Mouse (Mus musculus): ENCODE results near the gene Pigb.

The Pigb gene

GRCm38 (mm10) chr9:73045204-73045603 lies 5.0 kb upstream of the Pigb start:
- peak; percentile 69 to 81 for DNase-seq

GRCm38 (mm10) chr9:73044146-73045079 lies 4.2 kb upstream of the Pigb start, which contains the start of gene Rab27a:
TSS of gene Rab27a (plus strand) at chr9:73044854.
- DNase-seq = peak; percentile 95 to 98

DNA sequence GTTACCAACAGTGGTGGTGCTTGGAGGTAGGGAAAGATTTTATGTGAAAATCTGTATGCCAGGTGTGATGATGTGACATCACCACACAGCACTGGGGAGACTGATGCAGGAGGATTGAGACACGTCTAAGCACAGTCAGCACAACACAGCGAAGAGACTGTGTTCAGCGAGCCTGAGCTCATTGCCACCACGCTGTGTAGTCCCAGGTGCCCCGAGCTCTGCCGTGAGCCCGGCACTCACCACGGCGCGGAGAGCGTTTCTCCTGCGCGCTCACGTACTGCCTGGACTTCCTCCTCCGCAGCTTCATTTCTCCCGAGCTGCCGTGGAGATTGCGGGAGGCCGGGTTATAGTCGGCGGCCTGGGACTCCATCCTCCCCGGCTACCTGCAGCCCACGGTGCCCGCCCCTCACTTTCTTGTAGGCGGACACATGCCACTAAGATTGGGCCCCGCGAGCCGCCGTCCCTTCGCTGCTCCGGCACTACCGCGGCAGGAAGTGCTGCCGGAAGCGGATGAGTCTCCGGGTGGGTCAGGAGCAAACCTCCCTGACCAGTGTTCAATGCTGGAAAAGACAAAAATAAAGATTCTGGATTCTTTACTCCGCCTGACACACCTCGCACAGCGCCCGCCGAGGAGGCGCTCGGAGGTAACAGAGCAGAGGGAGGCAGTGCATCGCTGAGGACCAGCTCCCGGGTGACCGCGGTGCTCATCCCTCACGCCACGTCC lies 794 bp downstream of the Pigb start:
- DNase-seq = peak; percentile 96 to 97

GRCm38 (mm10) chr9:73033406-73033805 lies 6.8 kb downstream of the Pigb start:
- no peak for DNase-seq

DNA sequence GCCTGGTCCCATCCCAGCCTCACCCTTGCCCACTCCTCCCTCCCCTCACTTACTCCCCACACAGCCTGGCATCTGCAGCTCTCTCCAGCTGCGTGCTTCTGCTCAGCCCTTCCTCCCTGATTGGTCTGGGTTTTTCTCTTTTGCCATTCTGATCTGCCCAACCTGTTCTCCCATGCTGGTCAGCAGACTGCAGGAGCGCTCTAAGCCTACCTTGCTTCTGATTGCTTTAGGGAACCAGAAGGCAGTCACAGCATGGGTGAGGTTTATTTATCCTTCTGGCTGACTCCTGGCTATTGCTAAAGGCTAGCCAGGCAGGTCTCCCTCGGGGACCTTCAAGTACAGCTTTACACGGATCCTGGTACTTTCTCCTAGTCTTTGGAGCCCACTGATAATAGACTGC lies 8.8 kb downstream of the Pigb start:
- DNase-seq = peak in 1 of 2 experiments; percentile 30

DNA sequence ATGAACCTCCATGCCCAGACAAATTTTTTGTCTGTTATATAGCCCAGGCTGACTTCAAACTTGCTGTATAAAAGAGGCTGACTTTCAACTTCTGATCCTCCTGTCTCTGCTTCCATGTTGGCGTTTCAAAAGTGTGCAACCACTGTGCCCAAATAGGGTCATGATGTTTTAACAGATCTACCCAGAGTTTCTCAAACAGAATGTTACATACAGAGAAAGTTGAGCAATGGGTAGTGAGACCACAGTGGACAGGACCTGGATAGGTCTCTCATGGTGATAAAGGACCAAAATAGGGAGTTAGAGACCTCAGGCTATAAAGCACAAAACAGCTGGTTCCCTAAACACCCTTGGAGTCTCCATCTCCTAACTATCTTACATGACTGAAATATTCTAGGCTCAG lies 9.7 kb downstream of the Pigb start:
- DNase-seq = no peak

DNA sequence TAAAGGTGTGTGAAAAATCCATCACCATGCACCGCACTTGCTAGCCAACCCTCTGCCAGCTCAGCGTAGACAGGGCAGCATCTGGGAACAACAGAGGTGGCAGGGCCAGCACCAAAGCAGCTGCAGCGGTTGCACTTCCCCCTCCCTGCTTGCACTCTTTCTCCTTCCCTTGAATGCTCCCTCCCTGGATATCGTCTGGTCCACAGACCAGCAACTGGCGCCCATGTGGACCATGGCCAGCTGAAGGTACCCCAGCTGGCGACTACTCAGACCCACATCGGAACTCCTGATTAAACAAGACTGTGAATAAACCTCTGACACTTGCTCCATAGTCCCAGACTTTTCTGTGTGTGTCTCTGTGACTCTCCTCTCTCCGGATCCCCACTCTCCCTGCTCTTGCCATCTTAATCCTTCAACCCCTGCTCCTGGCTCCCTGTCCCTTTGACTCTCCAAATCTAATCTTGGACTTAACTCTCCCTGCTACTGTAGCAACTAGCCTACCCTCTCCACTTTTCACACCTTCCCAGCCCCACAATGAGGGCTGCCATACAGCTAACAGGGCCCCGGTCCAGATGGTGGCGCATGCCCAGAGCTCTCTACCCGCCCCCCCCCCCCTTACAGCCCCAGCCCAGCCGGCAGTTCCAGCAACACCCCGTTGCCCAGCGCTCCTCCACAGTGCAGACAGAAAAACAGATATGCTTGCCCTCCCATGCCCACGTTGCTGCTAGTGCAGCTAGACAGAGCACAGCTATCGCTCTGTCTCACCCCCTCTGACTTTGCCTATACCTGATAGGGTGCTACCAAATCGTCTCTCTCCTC lies 14.2 kb downstream of the Pigb start:
- peak; percentile 66 to 67 for DNase-seq

DNA sequence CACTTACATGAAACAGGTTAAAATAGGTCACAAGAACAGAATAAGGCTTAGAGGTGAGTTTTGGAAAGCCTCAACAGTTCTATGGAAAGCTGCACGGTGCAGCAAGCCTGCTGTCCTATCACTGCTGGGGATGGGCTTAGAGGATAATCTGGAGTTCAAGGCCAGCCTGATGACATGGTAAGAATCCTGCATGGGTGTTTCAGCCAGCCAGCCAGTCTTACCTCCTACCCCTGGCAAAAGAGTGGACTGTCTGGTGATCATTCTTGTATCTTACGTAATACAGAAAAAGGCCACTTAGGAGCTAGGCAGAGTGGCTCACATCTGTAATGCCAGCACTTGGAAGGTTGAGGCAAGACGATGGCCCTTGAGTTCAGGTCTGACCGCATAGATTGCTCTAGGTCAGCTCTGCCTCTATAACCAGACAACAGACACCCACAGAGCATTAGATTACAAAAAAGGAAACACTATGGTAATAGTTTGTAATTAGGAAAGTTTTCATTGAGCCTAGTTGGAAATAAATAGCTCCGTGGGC lies 19.5 kb downstream of the Pigb start:
- no peak for DNase-seq

DNA sequence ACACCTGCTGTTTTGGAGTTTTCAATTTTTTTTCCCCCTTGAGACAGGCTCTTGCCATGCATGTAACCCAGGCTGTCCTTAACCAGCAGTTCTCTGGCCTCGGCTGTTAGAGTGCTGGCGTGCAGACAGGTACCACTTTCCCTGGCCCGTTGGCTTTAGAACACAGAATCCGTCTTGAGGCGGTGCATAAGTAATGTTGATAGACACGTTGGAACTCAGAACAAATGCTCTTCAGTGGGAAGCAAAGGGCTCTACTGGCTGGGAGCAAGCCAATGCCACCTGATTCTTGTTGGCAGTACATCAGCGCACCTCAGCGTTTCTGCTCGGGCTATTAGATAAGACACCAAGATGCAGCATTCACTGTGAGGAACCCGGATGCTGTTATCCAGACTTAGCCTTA lies 20.3 kb downstream of the Pigb start:
- DNase-seq = peak; percentile 76 to 78

DNA sequence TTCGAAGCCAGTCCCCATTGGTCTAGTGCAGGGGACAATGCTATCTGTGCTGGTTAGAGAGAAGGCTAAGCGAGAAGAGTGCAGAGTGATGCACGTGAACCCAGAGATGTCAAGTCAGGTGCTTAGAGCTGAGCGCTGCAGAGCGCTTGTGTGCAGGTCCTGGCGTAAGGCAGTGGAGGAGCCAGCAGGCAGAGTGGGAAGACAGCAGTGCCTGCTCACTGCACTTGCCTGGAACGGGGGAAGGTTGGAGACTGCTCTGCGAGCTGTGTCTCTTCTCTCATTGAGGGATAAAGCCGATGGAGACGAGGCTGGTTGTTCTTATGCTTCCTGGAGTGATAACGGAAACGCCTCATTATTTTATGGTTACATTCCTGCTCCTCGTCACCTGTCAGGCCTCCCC lies 25.5 kb downstream of the Pigb start:
- no peak for DNase-seq

DNA sequence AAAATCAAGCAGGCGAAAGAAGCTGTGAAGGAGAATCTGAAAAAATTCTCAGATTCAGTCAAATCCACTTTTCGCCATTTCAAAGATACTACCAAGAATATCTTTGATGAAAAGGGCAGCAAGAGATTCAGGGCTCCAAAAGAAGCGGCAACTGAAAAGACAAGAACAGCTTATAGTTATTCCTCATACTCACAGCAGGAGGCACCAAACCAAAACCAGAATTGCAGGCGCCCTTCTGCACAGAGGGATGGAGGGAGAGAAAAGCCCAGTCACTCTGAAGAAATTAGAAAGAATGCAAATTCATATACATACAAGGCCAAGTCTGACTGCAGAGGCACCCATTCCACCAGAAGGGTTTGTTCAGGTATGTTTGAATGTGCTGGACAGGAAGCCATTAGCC lies 27.5 kb downstream of the Pigb start:
- DNase-seq = no peak

DNA sequence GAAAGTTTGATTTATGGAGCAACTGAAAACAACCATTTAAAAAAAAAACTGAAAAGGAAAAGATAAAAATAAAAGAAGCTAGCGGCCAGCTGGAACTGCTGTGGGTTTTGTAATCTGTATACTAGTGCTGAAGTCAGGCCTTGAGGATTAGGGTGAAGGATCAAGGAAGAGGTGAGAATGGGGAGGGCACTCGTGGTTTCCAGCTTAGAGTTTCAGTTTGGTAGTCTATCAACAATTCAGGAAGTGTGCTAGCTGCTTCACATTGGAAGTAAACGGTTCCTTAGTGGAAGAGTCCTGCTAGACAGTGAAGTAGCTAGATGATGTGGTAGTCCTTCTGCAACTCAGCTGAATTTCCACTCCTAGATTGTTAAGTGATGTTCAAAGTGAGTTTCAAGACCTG lies 31.8 kb downstream of the Pigb start:
- no peak for DNase-seq

- peak in 1 of 2 experiments; percentile 24 for DNase-seq
Measured at GRCm38 (mm10) chr9:73006175-73006574, 34.0 kb downstream of the Pigb start.

- DNase-seq = no peak
Measured at GRCm38 (mm10) chr9:73005106-73005505, 35.1 kb downstream of the Pigb start.

DNA sequence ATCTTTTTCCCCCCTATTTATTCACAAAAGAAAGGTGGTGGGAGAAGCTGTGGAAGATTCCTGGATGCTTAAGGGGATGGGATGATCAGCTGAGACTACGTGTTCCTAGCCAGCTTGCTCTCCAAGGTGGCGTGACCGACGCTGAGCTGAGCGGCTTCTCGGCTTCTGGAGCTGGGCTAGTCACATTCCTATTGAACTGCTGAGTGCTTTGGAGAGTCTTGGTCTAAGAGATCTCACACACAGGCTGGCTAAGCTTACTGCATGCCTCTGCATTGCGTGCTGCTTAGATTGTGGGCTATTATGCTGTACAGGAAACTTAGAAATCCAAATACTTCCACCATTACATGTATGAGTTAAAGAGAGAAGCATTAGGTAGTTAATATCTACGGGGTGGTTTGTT lies 36.1 kb downstream of the Pigb start:
- DNase-seq = no peak

DNA sequence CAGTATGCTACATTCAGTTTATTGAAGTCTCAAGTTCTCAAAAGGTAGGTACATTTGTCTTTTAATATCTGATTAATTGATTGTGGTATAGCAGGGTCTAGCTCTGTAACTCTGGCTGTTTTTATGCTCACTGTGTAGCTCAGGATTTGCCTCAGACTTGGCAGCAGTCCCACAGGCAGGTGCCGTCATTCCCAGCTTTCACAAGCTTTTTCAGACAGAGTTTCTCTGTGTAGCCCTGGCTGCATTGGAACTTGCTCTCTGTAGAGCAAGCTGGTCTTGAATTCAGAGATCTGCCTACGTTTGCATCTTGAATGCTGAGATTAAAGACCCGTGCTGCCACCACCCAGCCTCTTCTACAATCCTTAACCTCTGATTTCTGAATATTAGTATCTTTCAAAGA lies 38.0 kb downstream of the Pigb start:
- DNase-seq = peak in 1 of 2 experiments; percentile 26

GRCm38 (mm10) chr9:73001314-73002011 lies 38.7 kb downstream of the Pigb start:
- DNase-seq = no peak

DNA sequence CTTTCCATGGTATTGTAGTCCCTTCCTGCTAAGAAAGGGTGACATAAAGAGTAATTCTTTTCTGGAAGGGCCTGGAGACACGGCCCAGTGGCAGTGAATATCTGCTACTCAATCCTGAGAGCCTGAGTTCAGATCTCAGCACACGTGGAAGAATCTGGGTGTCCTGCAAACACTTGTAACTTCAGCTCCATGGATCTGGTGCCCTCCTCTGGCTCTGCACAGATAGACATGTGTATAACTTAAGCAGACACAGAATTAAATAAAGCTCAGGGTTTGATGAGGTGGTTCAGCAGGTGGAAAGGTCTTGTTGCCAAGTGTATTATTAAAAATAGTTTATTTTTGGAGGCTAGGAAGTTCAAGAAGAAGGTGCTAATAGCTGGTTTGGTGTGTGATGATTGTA lies 39.7 kb downstream of the Pigb start:
- no peak for DNase-seq

DNA sequence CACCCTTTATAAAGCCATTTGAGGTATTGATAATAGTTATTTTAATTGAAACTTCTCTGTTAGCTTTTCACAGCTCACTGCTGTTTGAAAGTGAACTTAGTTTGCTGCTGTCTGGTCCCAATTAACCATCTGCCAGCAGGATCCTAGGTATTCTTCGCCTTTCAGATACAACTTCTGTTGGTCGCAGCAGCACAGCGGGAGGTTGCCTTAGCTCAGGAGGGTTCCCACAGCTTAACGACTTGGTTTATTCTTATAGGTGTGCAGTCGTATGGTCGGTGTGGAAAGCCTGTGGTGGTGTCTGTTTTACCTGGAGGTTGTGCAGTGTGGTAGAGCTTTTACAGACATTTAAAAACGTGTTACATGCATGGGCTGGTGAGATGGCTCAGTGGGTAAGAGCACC lies 43.4 kb downstream of the Pigb start:
- no peak for DNase-seq

DNA sequence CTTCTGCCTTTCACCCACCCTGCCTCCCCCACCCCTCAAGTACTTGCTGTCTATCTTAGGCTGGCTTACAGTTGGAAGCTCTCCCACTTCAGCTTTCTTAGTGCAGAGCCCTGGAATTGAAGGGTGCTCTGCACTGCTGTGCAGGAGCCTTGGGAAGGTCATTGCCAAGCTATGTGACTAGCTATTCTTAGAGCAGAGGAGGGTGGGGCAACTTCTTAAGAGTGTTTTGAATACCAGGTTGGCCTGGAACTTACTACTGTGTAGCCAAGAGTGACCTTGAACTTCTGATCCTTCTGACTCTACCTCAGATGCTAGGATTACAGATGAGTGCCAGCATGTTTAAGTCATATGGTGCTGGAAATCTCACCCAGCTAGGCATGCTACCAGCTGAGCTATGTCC lies 44.0 kb downstream of the Pigb start:
- no peak for DNase-seq

DNA sequence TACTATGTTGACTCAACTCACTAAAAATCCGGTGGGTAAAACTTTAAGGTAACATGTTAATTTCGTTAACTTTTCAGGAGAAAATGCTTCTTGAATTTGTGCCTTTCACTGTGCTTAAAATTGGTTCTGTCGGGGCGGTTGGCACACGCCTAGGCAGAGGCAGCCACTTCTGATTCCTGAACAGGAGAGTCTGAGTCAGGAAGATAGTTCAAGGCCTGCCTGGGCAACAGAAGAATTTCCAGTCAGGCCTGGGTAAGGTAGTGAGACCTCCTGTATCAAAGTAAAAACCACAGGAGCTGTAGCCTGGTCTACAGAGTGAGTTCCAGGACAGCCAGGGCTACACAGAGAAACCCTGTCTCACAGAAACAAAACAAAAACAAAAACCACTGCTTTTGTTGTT lies 47.6 kb downstream of the Pigb start:
- no peak for DNase-seq

DNA sequence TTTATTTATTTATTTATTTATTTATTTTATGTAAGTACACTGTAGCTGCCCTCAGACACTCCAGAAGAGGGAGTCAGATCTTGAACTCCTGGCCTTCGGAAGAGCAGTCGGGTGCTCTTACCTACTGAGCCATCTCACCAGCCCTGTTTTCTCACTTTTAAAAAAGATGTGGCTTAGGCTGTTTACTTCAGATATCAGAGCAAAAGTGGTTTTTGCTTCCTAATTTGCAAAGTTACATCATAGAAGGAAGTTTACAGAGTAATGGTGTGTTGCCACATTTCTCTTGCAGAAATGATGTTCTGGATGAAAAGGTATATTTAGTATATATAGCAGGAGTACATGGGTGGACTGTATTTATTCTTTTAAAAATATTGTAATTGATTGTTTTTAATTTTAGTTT lies 48.8 kb downstream of the Pigb start:
- no peak for DNase-seq

Measured in cerebellum, postnatal 10 days (tissue).